Mouse (Mus musculus): Measurements from ENCODE around the gene Olfr1133. TPM values are rescaled to one million over a fixed set of nuclear protein-coding genes. Genes with fewer than 3 reads are reported as not detected.
"Not testable (repeated sequence)": the region's sequence is repeated elsewhere in the genome, so short reads cannot be mapped to it uniquely, and the experiment has no call there.

Gene Olfr1133
- not detected in 2 replicates for polyA plus RNA-seq (2014; fragmentation: Nextera tagmentation; extraction: Ambion mirVana)

GRCm38 (mm10) chr2:87647274-87647673 is at the start of gene Olfr1133:
TSS of gene Olfr1133 (minus strand) at chr2:87647374.
- Histone ChIP-seq H3K27me3 (replicated peaks; ENCODE audit: control insufficient read depth, insufficient read depth, low read length) (no peaks in the 10 kb centered on the region), H3K27ac (ENCODE audit: low read depth, low read length) (no peak within 1 kb of the TSS), H3K4me3 (ENCODE audit: low read depth, low read length) (no peak within 1 kb of the TSS), H3K36me3 (ENCODE audit: control insufficient read depth, insufficient read depth, low read length) (no peaks in the 10 kb centered on the region), H3K9me3 (ENCODE audit: control insufficient read depth, low read length) (no peaks in the 10 kb centered on the region), H3K4me1 (replicated peaks; ENCODE audit: control insufficient read depth, insufficient read depth, low read length) (no peaks in the 10 kb centered on the region), H3K4me2 (no peak within 1 kb of the TSS), H3K9ac (ENCODE audit: low read depth, low read length) (no peak within 1 kb of the TSS)
- DNase-seq (ENCODE audit: low spot score) = no peak
- ATAC-seq (replicated peaks; ENCODE audit: low FRiP score) = no peak

- ATAC-seq (replicated peaks; ENCODE audit: low FRiP score) (no peak), DNase-seq (ENCODE audit: low spot score) (no peak)
- H3K27me3 ChIP-seq (replicated peaks; ENCODE audit: control insufficient read depth, insufficient read depth, low read length) = no peaks in the 10 kb centered on the region
- no peak within 1 kb of the TSS for H3K9ac ChIP-seq (ENCODE audit: low read depth, low read length)
- no peak within 1 kb of the TSS for H3K4me2 ChIP-seq
- H3K27ac ChIP-seq (ENCODE audit: low read depth, low read length) = no peak within 1 kb of the TSS
- no peaks in the 10 kb centered on the region for H3K9me3 ChIP-seq (ENCODE audit: control insufficient read depth, low read length)
- H3K4me1 ChIP-seq (replicated peaks; ENCODE audit: control insufficient read depth, insufficient read depth, low read length) = no peaks in the 10 kb centered on the region
- H3K36me3 ChIP-seq (ENCODE audit: control insufficient read depth, insufficient read depth, low read length) = no peaks in the 10 kb centered on the region
- no peak within 1 kb of the TSS for H3K4me3 ChIP-seq (ENCODE audit: low read depth, low read length)
Observed at GRCm38 (mm10) chr2:87693847-87694246, 46.7 kb upstream of the Olfr1133 start, which contains the start of gene Olfr1136. TSS of gene Olfr1136 (minus strand) at chr2:87693947.

DNA sequence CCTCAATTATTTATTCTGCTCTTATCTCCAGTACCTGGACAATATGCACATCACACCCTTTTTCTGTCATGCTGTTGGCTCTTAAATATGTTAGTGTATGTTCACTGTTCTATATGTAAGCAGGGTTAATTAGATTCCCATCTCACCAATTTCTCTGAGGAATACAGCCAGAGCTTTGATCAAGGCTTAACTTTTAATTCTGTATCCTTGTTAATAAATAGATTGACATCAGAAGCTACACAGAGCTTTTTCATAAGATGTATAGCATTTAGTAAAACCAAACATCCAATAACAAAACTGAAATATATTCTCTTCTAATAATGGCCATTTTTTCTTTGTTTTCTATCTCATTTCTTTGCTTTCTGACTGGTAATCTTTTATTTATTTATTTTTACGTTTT is 26.4 kb upstream of the Olfr1133 start, which contains the start of gene Olfr1135:
Gene Olfr1135, minus strand, starts transcription at position 101 of the 400 bp plus-strand sequence.
- WGBS = 12% methylated on average over 1 of the region's 1 CpGs
- no peak for DNase-seq (ENCODE audit: low spot score)
- Histone ChIP-seq H3K9ac (ENCODE audit: low read depth, low read length) (no peak within 1 kb of the TSS), H3K27ac (ENCODE audit: low read depth, low read length) (no peak within 1 kb of the TSS), H3K36me3 (ENCODE audit: control insufficient read depth, insufficient read depth, low read length) (no peaks in the 10 kb centered on the region), H3K4me1 (replicated peaks; ENCODE audit: control insufficient read depth, insufficient read depth, low read length) (no peaks in the 10 kb centered on the region), H3K9me3 (ENCODE audit: control insufficient read depth, low read length) (no peaks in the 10 kb centered on the region), H3K4me2 (no peak within 1 kb of the TSS), H3K27me3 (replicated peaks; ENCODE audit: control insufficient read depth, insufficient read depth, low read length) (no peaks in the 10 kb centered on the region), H3K4me3 (ENCODE audit: low read depth, low read length) (no peak within 1 kb of the TSS)
- no peak for ATAC-seq (replicated peaks; ENCODE audit: low FRiP score)

- ATAC-seq (replicated peaks; ENCODE audit: low FRiP score) (no peak), DNase-seq (ENCODE audit: low spot score) (no peak)
- H3K4me1 ChIP-seq (replicated peaks; ENCODE audit: control insufficient read depth, insufficient read depth, low read length) = no peaks in the 10 kb centered on the region
- no peak within 1 kb of the TSS for H3K27ac ChIP-seq (ENCODE audit: low read depth, low read length)
- no peaks in the 10 kb centered on the region for H3K27me3 ChIP-seq (replicated peaks; ENCODE audit: control insufficient read depth, insufficient read depth, low read length)
- 84% methylated on average over 2 of the region's 2 CpGs for WGBS
- H3K9ac ChIP-seq (ENCODE audit: low read depth, low read length) = no peak within 1 kb of the TSS
- no peak within 1 kb of the TSS for H3K4me3 ChIP-seq (ENCODE audit: low read depth, low read length)
- no peak within 1 kb of the TSS for H3K4me2 ChIP-seq
- no peaks in the 10 kb centered on the region for H3K9me3 ChIP-seq (ENCODE audit: control insufficient read depth, low read length)
- H3K36me3 ChIP-seq (ENCODE audit: control insufficient read depth, insufficient read depth, low read length) = no peaks in the 10 kb centered on the region
Observed at GRCm38 (mm10) chr2:87658360-87658759, 11.2 kb upstream of the Olfr1133 start, which contains the start of gene Olfr1134. TSS of gene Olfr1134 (minus strand) at chr2:87658460.

DNA sequence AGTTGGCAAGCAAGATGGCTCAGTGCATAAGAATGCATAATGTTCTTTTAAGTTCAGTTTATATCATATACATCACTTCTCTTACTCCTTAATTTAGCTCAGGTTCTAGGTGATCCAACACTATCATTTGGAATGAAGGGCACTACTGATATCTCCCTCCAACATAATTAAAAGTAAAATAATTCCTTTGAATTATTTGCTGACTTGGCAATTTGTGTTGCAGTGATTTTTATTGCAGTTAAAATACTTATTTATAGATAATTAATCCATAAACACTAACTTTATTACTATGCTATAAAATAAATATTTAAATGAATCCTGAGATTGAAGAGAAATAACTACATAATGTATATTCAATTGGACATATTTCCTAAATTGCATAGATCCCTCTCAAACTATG is 4.7 kb downstream of the Olfr1133 start:
- Histone ChIP-seq H3K27me3 (replicated peaks; ENCODE audit: control insufficient read depth, insufficient read depth, low read length) (no peaks in the 10 kb centered on the region), H3K27ac (ENCODE audit: low read depth, low read length) (no peak overlapping the region), H3K9ac (ENCODE audit: low read depth, low read length) (no peak overlapping the region), H3K4me2 (no peak overlapping the region), H3K4me1 (replicated peaks; ENCODE audit: control insufficient read depth, insufficient read depth, low read length) (no peaks in the 10 kb centered on the region), H3K36me3 (ENCODE audit: control insufficient read depth, insufficient read depth, low read length) (no peaks in the 10 kb centered on the region), H3K9me3 (ENCODE audit: control insufficient read depth, low read length) (no peaks in the 10 kb centered on the region), H3K4me3 (ENCODE audit: low read depth, low read length) (no peak overlapping the region)
- DNase-seq (ENCODE audit: low spot score) = no peak
- ATAC-seq (replicated peaks; ENCODE audit: low FRiP score) = no peak

DNA sequence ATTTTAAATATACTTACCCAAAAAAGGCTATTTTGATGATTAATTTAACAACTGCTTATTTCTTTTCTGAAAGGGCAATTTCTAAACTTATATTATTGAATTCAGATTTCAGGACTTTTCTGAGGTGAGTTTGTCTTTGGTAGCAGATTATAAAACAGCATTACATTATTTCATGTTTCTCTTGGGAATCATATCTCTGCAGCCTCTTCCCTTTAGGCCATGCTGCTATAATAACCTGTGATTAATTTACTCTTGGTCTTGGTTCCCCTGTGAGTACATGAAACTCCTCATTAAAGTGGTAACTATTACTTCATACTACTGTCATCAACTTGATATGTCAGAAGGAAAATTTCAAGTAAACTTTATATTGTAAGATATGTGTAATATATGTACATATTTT is 9.7 kb downstream of the Olfr1133 start, which contains the start of gene Olfr1132:
Gene Olfr1132, minus strand, starts transcription at position 101 of the 400 bp plus-strand sequence.
- no peak for DNase-seq (ENCODE audit: low spot score)
- H3K4me3 ChIP-seq (ENCODE audit: low read depth, low read length) = no peak within 1 kb of the TSS
- H3K9me3 ChIP-seq (ENCODE audit: control insufficient read depth, low read length) = no peaks in the 10 kb centered on the region
- no peak within 1 kb of the TSS for H3K4me2 ChIP-seq
- ATAC-seq (replicated peaks; ENCODE audit: low FRiP score) = no peak
- no peak within 1 kb of the TSS for H3K27ac ChIP-seq (ENCODE audit: low read depth, low read length)
- H3K4me1 ChIP-seq (replicated peaks; ENCODE audit: control insufficient read depth, insufficient read depth, low read length) = no peaks in the 10 kb centered on the region
- H3K36me3 ChIP-seq (ENCODE audit: control insufficient read depth, insufficient read depth, low read length) = no peaks in the 10 kb centered on the region
- no peak within 1 kb of the TSS for H3K9ac ChIP-seq (ENCODE audit: low read depth, low read length)
- no peaks in the 10 kb centered on the region for H3K27me3 ChIP-seq (replicated peaks; ENCODE audit: control insufficient read depth, insufficient read depth, low read length)

DNA sequence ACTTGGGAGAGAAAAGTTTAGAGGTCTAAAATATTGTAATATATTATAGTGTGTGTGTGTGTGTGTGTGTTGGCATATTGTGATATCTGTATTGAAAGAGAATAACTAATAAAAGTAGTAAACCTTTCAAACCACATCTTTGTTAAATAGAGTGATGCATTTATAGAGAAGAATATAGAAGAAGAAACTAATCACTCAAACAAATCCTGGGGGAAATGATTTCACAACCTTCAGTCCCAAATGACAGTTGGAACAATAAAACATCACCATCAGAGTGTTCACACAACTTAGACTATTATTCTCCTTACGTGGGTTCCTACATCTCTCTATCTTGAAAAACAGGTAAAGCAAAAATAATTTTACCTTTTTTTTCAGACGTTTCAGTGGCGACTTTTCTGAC is 20.4 kb downstream of the Olfr1133 start, which contains the start of gene Olfr1131:
Gene Olfr1131, plus strand, starts transcription at position 301 of the 400 bp plus-strand sequence.
- Histone ChIP-seq H3K9ac (ENCODE audit: low read depth, low read length) (no peak within 1 kb of the TSS), H3K4me2 (no peak within 1 kb of the TSS), H3K36me3 (ENCODE audit: control insufficient read depth, insufficient read depth, low read length) (no peaks in the 10 kb centered on the region), H3K27ac (ENCODE audit: low read depth, low read length) (no peak within 1 kb of the TSS), H3K4me3 (ENCODE audit: low read depth, low read length) (no peak within 1 kb of the TSS), H3K27me3 (replicated peaks; ENCODE audit: control insufficient read depth, insufficient read depth, low read length) (no peaks in the 10 kb centered on the region), H3K9me3 (ENCODE audit: control insufficient read depth, low read length) (no peaks in the 10 kb centered on the region), H3K4me1 (replicated peaks; ENCODE audit: control insufficient read depth, insufficient read depth, low read length) (no peaks in the 10 kb centered on the region)
- ATAC-seq (replicated peaks; ENCODE audit: low FRiP score) (no peak), DNase-seq (ENCODE audit: low spot score) (no peak)
- 65% methylated on average over 3 of the region's 3 CpGs for WGBS

DNA sequence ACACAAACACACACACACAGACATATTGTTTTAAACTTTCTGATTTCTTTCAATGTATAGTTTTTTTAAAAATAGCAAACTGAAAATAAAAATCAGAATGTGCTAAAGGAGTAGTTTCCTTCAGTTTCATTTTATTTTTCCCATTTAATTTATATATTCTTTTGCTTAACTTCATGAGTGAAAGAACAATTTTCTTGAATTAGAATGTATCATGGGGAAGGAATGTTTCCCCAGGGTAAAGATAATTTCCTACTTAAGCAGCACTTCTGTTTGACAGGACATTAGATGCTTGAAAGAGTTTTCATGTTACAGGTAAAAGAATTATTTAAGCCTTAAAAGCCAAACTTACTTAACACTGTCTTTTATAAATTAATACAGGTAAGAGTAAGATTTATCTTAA is 41.3 kb downstream of the Olfr1133 start, which contains the start of gene Olfr1130:
Gene Olfr1130, plus strand, starts transcription at position 301 of the 400 bp plus-strand sequence.
- not testable (repeated sequence) for H3K27ac ChIP-seq (ENCODE audit: low read depth, low read length); ATAC-seq (replicated peaks; ENCODE audit: low FRiP score); DNase-seq (ENCODE audit: low spot score); H3K9me3 ChIP-seq (ENCODE audit: control insufficient read depth, low read length); H3K4me1 ChIP-seq (replicated peaks; ENCODE audit: control insufficient read depth, insufficient read depth, low read length); H3K27me3 ChIP-seq (replicated peaks; ENCODE audit: control insufficient read depth, insufficient read depth, low read length); H3K9ac ChIP-seq (ENCODE audit: low read depth, low read length); H3K4me3 ChIP-seq (ENCODE audit: low read depth, low read length); H3K36me3 ChIP-seq (ENCODE audit: control insufficient read depth, insufficient read depth, low read length); H3K4me2 ChIP-seq
